Mouse (Mus musculus) heart, embryonic 10.5 days (tissue): ENCODE results near the gene Cacnb2. TPM values are rescaled to one million over a fixed set of nuclear protein-coding genes. Genes with fewer than 3 reads are reported as not detected.
"Not testable (repeated sequence)": the region's sequence is repeated elsewhere in the genome, so short reads cannot be mapped to it uniquely, and the experiment has no call there.

Experiments used
- DNase-seq: peaks from one replicate; pipeline ENCODE4 v3.0.0-alpha.2; 2017; ENCODE audit warnings: low spot score
- H3K27ac ChIP-seq: fragments of 300-500 bp; sonication (generic); 2 replicates; pipeline ENCODE4 v1.5.1; 2016; ENCODE audit warnings: mild to moderate bottlenecking
- H3K27me3 ChIP-seq: fragments of 300-500 bp; sonication (generic); 2 replicates; pipeline ENCODE4 v1.6.1; 2016; ENCODE audit warnings: mild to moderate bottlenecking; ENCODE audit not compliant: poor library complexity, insufficient read depth, severe bottlenecking
- H3K36me3 ChIP-seq: fragments of 300-500 bp; sonication (generic); 2 replicates; pipeline ENCODE4 v1.6.1; 2016; ENCODE audit warnings: mild to moderate bottlenecking, moderate library complexity
- H3K4me1 ChIP-seq: fragments of 300-500 bp; sonication (generic); 2 replicates; pipeline ENCODE4 v1.6.1; 2016; ENCODE audit warnings: mild to moderate bottlenecking
- H3K4me3 ChIP-seq: fragments of 300-500 bp; sonication (generic); 2 replicates; pipeline ENCODE4 v1.5.1; 2016; ENCODE audit warnings: mild to moderate bottlenecking, moderate library complexity
- H3K9me3 ChIP-seq: fragments of 300-500 bp; sonication (generic); 2 replicates; pipeline ENCODE4 v1.6.1; 2016; ENCODE audit warnings: mild to moderate bottlenecking, moderate library complexity
- WGBS: fragments of 180-500 bp; shearing (Covaris S2); methylation state at CpG from one replicate; pipeline ENCODE4 v1.1.7; 2016; 5-methylcytosine and 5-hydroxymethylcytosine counted together
- polyA plus RNA-seq: library from polyadenylated mRNA; unstranded; fragments of >200 nt; fragmentation: Nextera tagmentation; extraction: Ambion mirVana; gene quantifications from 2 replicates; pipeline ENCODE4 v1.2.1, GENCODE M21; 2016

The Cacnb2 gene
- polyA plus RNA-seq, 1 experiment from 2014 or later: 8.3 TPM

- WGBS: 26% methylated on average over 6 of the region's 6 CpGs
- no peak for DNase-seq
- Histone ChIP-seq H3K27ac (no peak overlapping the region), H3K9me3 (no peaks in the 10 kb centered on the region), H3K4me1 (peaks cover 7% of the 10 kb centered on the region; the same call in 1 of the 2 replicates), H3K27me3 (no peaks in the 10 kb centered on the region), H3K4me3 (no peak overlapping the region), H3K36me3 (no peaks in the 10 kb centered on the region)
Measured at GRCm38 (mm10) chr2:14676885-14677516, 74.1 kb downstream of the Cacnb2 start.

- Histone ChIP-seq H3K4me1 (no peaks in the 10 kb centered on the region), H3K4me3 (no peak overlapping the region), H3K9me3 (no peaks in the 10 kb centered on the region), H3K27me3 (no peaks in the 10 kb centered on the region), H3K36me3 (no peaks in the 10 kb centered on the region), H3K27ac (no peak overlapping the region)
- DNase-seq: no peak
Measured at GRCm38 (mm10) chr2:14684231-14684630, 81.3 kb downstream of the Cacnb2 start.

GRCm38 (mm10) chr2:14702973-14703645, 100.2 kb downstream of the Cacnb2 start:
- Histone ChIP-seq H3K4me1 (no peaks in the 10 kb centered on the region), H3K27ac (no peak overlapping the region), H3K36me3 (no peaks in the 10 kb centered on the region), H3K4me3 (no peak overlapping the region), H3K9me3 (no peaks in the 10 kb centered on the region), H3K27me3 (no peaks in the 10 kb centered on the region)
- no peak for DNase-seq
- 74% methylated on average over 1 of the region's 1 CpGs for WGBS

GRCm38 (mm10) chr2:14703676-14704075, 100.8 kb downstream of the Cacnb2 start:
- no peak overlapping the region for H3K4me3 ChIP-seq
- no peaks in the 10 kb centered on the region for H3K36me3 ChIP-seq
- no peaks in the 10 kb centered on the region for H3K27me3 ChIP-seq
- H3K4me1 ChIP-seq: no peaks in the 10 kb centered on the region
- H3K27ac ChIP-seq: no peak overlapping the region
- no peaks in the 10 kb centered on the region for H3K9me3 ChIP-seq
- 78% methylated on average over 4 of the region's 4 CpGs for WGBS
- no peak for DNase-seq

GRCm38 (mm10) chr2:14710247-14710646, 107.4 kb downstream of the Cacnb2 start:
- H3K9me3 ChIP-seq: no peaks in the 10 kb centered on the region
- DNase-seq: no peak
- H3K36me3 ChIP-seq: no peaks in the 10 kb centered on the region
- no peaks in the 10 kb centered on the region for H3K27me3 ChIP-seq
- H3K4me1 ChIP-seq: 0 out of 2 replicates have a peak, but pooled peaks cover 5% of the 10 kb centered on the region
- no peak overlapping the region for H3K27ac ChIP-seq
- H3K4me3 ChIP-seq: no peak overlapping the region
- 77% methylated on average over 8 of the region's 8 CpGs for WGBS

GRCm38 (mm10) chr2:14711751-14712150, 108.9 kb downstream of the Cacnb2 start:
- DNase-seq: no peak
- H3K9me3 ChIP-seq: no peaks in the 10 kb centered on the region

GRCm38 (mm10) chr2:14713049-14713448, 110.2 kb downstream of the Cacnb2 start:
- 86% methylated on average over 3 of the region's 3 CpGs for WGBS
- Histone ChIP-seq H3K36me3 (no peaks in the 10 kb centered on the region), H3K4me3 (no peak overlapping the region), H3K27me3 (no peaks in the 10 kb centered on the region), H3K27ac (no peak overlapping the region), H3K4me1 (peaks cover 9% of the 10 kb centered on the region; the same call in 1 of the 2 replicates), H3K9me3 (no peaks in the 10 kb centered on the region)
- no peak for DNase-seq

More at GRCm38 (mm10) chr2:14711751-14712150, 108.9 kb downstream of the Cacnb2 start:
- H3K27me3 ChIP-seq: no peaks in the 10 kb centered on the region
- no peaks in the 10 kb centered on the region for H3K36me3 ChIP-seq
- no peak overlapping the region for H3K27ac ChIP-seq
- peaks cover 9% of the 10 kb centered on the region; the same call in 1 of the 2 replicates for H3K4me1 ChIP-seq
- no peak overlapping the region for H3K4me3 ChIP-seq
- WGBS: 72% methylated on average over 2 of the region's 2 CpGs

- Histone ChIP-seq H3K36me3 (peaks cover 7% of the 10 kb centered on the region; the same call in 1 of the 2 replicates), H3K4me1 (peaks cover 4% of the 10 kb centered on the region; the same call in 1 of the 2 replicates), H3K4me3 (no peak overlapping the region), H3K27me3 (no peaks in the 10 kb centered on the region), H3K27ac (no peak overlapping the region), H3K9me3 (no peaks in the 10 kb centered on the region)
- 65% methylated on average over 1 of the region's 1 CpGs for WGBS
- DNase-seq: no peak
Measured at GRCm38 (mm10) chr2:14716666-14717065, 113.8 kb downstream of the Cacnb2 start.

- no peak overlapping the region for H3K4me3 ChIP-seq
Measured at GRCm38 (mm10) chr2:14719119-14719718, 116.3 kb downstream of the Cacnb2 start.

GRCm38 (mm10) chr2:14725437-14725836, 122.5 kb downstream of the Cacnb2 start:
- Histone ChIP-seq H3K36me3 (peaks cover 15% of the 10 kb centered on the region), H3K27me3 (no peaks in the 10 kb centered on the region), H3K27ac (no peak overlapping the region), H3K4me1 (no peaks in the 10 kb centered on the region), H3K9me3 (no peaks in the 10 kb centered on the region), H3K4me3 (no peak overlapping the region)
- DNase-seq: no peak

More at GRCm38 (mm10) chr2:14719119-14719718, 116.3 kb downstream of the Cacnb2 start:
- Histone ChIP-seq H3K27me3 (no peaks in the 10 kb centered on the region), H3K27ac (no peak overlapping the region), H3K36me3 (peaks cover 10% of the 10 kb centered on the region; the same call in 1 of the 2 replicates), H3K9me3 (no peaks in the 10 kb centered on the region), H3K4me1 (peaks cover 4% of the 10 kb centered on the region; the same call in 1 of the 2 replicates)
- DNase-seq: no peak
- 84% methylated on average over 9 of the region's 9 CpGs for WGBS

- WGBS: 90% methylated on average over 13 of the region's 13 CpGs
- not testable (repeated sequence) for DNase-seq, H3K9me3 ChIP-seq, H3K27ac ChIP-seq, H3K4me1 ChIP-seq, H3K36me3 ChIP-seq, H3K4me3 ChIP-seq, H3K27me3 ChIP-seq
Measured at GRCm38 (mm10) chr2:14726601-14727000, 123.7 kb downstream of the Cacnb2 start.

- Histone ChIP-seq H3K36me3 (no peaks in the 10 kb centered on the region), H3K9me3 (no peaks in the 10 kb centered on the region), H3K27ac (no peak overlapping the region), H3K4me1 (peaks cover 9% of the 10 kb centered on the region; the same call in 1 of the 2 replicates), H3K4me3 (no peak overlapping the region), H3K27me3 (no peaks in the 10 kb centered on the region)
- 51% methylated on average over 9 of the region's 9 CpGs for WGBS
- DNase-seq: no peak
Measured at GRCm38 (mm10) chr2:14738927-14739326, 136.0 kb downstream of the Cacnb2 start.

GRCm38 (mm10) chr2:14739510-14739909, 136.6 kb downstream of the Cacnb2 start:
- Histone ChIP-seq H3K4me3 (no peak overlapping the region), H3K27ac (no peak overlapping the region)
- 82% methylated on average over 15 of the region's 15 CpGs for WGBS

More at GRCm38 (mm10) chr2:14739510-14739909, 136.6 kb downstream of the Cacnb2 start:
- no peak for DNase-seq
- Histone ChIP-seq H3K27me3 (no peaks in the 10 kb centered on the region), H3K36me3 (no peaks in the 10 kb centered on the region), H3K4me1 (peaks cover 9% of the 10 kb centered on the region; the same call in 1 of the 2 replicates), H3K9me3 (no peaks in the 10 kb centered on the region)
